Mouse (Mus musculus): Measurements from ENCODE around the gene Nbea.
"Not testable (repeated sequence)": the region's sequence is repeated elsewhere in the genome, so short reads cannot be mapped to it uniquely, and the experiment has no call there.

The Nbea gene

DNA sequence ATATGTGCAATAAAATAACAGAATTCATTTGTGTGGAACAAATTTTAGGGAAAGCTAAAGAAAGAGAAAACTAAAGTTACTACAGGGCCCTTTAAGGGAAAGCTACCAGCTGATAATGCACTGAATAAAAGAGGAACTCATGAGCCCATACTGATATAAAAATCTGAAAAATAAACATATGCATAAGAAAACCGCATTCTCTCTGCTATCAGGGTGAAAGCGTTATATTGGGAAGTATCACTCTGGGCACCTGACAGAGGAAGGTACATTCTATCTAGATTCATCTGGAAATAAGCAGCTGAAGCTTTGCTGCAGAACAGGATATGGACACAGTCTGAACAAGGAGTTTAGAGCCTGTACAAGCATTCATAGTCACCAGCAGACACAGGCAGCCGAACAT is 148.9 kb downstream of the Nbea start:
- DNase-seq (ENCODE audit: low spot score) = no peak

DNA sequence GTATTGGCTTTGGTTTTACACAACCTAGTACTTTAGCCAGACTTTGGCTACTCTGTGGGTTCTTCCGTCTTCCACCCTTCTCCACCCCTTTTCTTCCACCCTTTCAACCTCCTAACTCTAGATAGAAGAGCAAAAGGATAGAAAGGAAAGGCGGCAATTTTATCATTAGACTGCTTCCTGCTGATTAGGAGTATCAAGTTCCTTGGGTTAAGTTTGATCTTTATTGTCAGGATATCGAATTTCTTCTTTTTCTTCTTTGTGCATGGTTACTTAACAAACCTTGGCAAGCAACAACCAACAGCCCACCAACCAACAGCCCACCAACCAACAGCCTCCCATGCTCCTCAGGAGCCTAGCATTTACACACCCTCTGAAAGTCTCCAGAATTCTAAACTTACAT is 165.0 kb downstream of the Nbea start:
- no peak for DNase-seq (ENCODE audit: low spot score)

DNA sequence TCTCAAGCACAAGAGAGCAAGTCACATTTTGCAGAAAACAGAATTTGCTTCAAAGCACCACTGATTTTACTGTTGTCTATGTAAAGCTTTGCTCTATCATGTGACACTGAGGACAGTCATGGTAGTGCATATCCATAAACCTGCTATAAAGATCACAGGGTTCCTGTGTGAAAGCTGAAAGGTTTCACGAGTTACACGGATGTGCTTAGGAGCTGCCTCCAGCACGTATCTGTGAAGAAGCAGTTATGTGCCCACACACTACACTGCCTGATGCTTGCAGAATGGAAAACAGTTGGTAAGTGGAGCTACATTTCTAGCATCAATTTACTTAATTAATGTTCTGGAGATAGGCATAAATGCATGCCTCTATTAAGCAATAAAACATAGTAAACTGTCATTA is 172.4 kb downstream of the Nbea start:
- DNase-seq (ENCODE audit: low spot score) = no peak

DNA sequence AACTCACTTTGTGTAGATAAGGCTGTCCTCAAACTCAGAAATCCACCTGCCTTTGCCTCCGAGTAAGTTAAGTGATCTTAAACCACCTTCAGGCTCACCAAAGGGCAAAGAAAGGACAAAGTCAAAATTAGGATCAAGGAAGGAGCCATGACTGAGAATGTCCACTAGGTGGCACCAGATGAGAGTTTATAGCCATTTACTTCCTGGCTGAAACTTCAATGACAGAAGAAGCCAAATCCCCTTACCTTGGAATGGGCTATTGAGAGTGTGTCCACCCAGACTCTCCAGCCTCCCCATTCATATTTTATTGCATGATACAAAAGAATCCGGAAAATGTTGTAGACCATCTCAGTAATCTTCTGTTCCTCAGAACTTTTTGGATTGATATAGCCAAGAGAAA is 175.5 kb downstream of the Nbea start:
- peak; percentile 37 for DNase-seq (ENCODE audit: low spot score)

DNA sequence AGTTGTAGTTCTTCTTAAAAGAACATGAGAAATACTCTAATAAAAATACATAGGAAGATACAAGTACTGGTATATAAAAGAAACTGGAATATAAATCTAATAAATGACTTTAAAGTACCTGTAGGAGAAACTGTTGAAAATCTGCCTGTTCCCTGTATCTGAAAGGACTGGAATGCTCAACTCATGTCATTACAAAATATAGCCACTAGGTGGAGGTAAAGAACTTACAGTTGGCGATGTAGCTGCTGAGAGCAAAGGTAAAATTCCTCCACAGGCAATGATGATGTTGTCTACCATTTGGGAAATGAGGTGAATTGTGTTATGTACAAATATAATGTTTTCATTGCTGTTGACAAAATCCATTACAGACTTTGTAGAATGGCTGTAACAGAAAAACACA is 183.2 kb downstream of the Nbea start:
- no peak for DNase-seq (ENCODE audit: low spot score)

DNA sequence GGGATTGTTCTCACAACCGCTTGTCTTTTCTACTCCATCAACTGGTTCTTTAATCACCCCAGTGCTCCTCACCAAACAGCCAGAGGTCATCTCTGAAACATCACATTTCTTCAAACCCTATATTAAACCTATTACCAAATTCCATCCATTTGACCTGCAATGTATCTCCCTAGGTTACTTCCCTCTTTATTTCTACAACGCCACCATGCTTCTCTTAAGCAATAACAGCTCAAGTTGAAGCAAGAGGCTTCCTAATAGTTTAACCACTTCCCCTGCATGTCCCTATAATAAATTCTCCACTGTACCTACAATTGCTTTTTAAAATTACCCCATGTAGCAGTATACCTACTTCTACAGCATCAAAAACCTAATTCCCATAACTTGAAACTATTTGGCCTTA is 205.1 kb downstream of the Nbea start:
- no peak for DNase-seq (ENCODE audit: low spot score)

DNA sequence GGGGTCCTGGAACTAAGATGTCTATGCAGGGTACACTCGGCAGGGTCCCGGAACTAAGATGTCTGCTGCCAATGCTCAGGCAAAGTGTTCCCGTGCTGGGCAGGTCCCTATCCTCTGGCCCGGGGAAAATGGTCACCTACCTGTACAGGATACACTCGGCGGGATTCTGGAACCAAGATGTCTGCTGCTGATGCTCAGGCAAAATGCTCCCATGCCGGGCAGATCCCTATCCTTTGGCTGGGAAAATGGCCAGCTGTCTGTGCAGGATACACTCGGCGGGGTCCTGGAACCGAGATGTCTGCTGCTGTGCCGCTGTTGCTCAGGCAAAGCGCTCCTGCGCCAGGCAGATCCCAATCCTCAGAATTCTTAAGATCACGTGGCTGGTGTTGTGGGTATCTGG is 206.5 kb downstream of the Nbea start:
- not testable (repeated sequence) for DNase-seq (ENCODE audit: low spot score)

DNA sequence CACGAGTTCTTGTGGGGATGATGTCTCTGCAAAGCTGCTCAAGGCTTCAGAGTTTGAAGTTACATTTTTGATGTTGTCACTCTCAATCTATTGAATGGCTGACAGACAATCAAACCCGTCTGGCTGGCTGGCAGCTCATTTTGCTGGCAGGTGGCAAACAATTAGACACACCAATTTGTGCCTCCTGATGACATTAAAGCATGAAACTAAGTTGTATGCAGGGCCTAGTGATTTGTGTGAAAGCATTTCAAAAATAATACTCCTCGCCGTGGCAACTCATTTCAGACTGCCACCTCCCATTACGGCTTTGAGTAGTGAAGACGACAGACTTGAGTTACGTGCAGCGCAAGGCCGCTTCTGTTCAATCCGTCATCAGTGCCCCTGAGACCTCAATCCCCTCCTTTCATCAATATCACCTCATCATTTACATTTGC is 217.8 kb downstream of the Nbea start:
- no peak for DNase-seq (ENCODE audit: low spot score)

DNA sequence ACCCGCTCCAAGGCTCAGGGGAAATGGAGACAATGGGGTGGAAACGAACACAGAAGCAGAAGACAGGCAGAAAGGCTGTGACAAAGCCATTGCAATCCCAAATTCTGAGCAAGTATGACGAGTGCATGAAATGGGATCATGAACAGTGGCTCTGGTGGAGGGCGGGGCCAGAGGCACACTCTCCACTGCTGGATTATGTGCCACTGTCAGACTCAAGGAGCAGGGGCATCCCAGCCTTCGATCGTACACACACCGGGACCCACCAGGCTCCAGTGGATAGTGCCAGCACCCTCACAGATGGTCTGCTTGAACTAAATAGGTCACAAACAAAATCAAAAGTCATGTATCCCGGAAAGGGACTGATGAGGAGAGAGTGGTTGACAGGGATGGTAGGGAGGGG is 220.5 kb downstream of the Nbea start:
- no peak for DNase-seq (ENCODE audit: low spot score)

DNA sequence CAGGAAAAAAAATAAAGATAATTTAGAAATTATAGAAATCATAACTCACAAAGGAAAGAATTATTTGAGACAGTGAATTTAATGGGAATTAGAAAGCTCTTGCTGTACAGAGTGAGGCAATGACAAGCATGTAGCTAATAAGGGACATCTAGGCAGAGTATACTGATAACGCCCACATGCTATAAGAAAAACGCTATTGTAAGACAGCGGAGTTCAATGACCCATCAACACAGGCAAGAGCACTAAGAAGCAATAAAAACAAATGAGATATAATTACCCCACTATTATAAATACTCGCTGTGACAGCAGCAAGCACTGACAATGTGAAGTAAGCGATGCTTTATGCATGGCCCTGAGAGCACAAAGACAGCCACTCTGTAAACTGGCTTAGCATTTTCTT is 233.5 kb downstream of the Nbea start:
- DNase-seq (ENCODE audit: low spot score) = no peak

DNA sequence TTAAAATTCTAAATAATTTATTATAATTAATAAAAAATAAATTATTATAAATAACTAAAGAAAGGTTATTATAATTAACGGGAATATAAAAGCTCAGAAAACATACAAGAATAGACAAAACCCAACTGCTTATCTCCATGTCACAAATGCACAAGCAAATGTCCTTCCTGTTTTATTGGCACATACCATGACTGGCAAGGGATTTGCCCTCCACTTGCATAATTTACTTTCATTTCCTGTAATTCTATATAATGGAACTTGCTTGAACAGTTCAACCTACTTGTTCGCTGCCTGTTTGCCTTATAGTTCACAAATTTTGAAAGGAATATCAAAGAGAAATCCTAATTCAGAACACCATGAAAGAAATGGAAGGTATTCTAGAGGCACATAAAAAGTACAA is 234.4 kb downstream of the Nbea start:
- DNase-seq (ENCODE audit: low spot score) = no peak

DNA sequence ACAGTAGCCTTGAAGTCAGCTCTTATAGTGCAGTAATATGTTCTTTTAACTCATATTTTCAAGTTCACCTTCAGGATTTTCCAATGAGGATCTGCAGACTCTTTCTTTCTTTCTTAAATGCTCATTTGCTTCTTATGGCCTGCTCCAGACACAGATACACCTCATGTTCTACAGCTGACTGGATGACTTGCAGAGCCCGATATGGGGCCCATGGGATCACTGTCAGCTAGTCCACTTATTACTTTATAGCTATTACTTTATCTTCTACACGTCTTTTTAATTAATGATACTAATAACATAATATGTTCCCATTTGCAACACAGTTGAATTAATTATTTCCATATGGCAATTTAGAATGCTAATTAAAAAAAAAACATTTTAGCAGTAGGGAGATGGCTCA is 256.2 kb downstream of the Nbea start:
- DNase-seq (ENCODE audit: low spot score) = no peak

DNA sequence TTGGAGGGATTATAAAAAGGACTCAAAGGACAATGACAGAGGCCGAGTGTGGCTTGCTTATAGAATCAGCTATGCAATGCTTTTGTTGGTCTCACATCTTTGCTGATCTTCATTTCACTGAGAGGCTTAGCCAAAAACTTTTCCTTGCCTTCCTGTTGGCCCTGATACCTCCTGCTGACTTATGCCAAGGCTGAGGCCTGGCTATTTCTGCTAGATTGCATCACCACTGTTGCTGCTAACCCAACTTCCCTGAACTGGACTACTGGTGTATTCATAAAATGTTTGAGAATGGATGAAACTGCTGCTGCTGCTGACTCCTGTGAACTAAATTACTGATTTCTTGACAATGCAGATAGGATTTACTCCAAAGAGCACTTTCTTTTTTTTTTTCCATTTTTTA is 274.2 kb downstream of the Nbea start:
- DNase-seq (ENCODE audit: low spot score) = no peak

DNA sequence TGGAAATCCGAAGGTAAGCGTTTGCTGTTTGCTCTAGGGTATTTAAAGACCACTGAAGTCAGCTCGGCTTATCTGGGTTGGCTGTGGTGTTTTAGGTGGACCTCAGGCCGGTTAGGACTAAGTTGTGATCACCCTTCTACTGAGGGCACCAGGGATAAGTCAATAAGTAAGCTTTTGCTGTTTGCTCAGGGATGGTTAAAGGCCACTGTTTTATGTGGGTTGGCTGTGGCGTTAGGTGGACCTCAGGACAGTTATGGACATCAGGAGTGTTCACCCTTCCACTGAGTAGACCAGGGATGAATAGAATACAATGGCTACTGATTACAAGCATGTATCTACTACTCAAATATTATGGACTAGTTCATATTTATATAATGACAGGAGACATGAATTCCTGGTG is 292.9 kb downstream of the Nbea start:
- DNase-seq (ENCODE audit: low spot score) = no peak

DNA sequence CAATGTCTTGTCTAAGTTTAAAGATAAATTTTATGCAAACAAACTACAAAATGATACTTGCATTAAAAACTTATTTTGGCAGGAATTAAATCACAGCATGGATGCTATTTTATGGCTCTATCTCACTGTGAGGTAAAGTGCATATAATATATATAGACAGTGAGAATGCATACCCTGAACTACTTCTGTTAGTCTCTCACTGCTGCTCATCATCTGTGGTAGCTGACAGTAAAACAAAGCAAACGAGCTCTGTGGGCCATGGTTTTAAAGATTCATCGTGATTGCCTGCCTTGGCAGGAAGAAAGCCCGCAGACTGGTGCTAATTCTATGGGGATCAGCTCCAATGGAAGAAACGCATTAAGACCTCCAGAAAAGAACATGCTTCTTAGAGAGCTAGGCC is 294.3 kb downstream of the Nbea start:
- no peak for DNase-seq (ENCODE audit: low spot score)

DNA sequence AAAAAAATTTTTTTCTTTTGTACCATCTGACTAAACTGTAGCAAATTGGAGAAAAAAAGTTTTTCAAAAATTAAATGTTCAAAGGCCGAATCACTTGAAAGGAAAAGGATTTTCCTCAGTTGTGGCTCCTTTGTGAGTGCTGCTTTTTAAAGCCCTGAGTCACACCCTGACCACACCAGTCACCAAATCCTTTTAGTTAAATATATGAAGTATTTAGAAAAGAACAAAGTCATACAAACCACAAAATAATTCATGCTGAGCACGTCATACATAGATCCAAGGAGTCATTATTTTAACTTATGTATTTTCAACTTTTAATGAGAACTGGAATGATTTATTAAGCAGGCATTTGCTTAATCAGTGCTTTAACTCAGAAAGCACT is 295.7 kb downstream of the Nbea start:
- DNase-seq (ENCODE audit: low spot score) = no peak

DNA sequence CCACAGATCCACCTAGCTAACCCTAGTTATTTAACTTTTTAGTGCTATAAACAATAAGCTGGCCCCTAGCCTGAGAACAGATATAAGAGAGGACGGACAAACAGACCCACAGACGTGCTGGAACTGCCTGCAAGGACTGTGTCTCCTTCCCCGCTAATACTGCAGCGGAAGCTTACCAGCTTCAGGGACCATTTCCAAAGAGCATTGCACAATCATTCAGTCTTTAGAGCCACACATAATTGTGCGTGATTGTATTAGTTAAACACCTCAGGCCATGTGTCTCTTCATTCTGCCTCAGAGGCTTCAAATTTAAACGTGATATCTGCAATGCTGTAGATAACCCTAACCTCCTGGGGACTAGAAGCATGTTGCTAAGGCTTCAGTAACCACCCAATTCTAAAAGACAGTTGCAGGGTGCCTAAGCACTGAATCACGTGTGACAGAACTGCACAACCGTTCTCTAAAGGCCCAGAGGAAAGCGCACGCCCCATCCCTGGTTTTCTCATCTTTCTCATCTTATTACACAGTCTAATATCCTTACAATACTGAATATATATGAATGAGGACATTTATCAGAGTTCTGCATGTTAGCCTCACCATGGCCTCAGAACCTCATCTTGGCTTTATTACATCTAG is 296.2 kb downstream of the Nbea start:
- DNase-seq (ENCODE audit: low spot score) = no peak

DNA sequence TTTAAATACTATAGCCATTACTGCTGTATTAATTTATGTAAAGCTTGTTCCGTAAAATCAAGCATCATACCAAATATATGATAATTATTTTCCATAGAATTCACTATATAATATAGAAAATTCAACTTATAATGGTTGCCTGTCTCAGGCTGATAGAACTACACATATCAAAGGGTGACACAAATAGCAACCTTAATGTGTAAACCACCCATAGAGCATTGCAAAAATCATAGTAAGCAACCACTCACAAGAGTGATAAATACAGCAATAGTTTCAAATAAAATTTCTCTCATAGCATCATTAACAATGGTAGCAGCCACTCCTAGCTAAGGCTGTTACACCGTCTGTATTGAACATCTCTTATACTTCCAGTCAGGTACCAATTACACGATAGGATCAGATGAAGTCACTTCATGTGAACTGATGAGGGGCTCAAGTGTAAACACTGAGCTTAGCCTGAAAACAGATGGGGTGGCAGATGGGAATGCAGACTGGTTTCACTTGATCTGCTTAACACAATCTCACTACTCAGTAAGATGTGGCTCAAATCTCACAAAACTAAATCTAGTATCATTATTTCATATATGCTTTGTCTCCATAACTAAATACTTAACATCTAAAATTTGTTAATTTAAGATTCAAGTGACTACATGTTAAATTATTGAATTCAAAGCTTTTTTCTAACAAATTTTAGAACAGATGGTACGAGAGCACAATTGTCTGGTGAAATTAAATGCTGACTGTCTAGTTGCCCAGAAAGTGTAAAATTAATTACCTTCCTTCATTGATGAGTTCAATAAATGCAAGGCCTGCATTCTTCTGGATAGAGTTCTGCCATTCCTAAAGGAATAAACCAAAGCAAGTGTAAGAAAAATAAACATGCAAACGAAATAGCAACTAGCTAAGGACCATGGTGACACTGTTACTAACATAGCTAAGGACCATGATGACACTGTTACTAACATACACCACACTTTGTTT is 310.3 kb downstream of the Nbea start:
- DNase-seq (ENCODE audit: low spot score) = no peak

DNA sequence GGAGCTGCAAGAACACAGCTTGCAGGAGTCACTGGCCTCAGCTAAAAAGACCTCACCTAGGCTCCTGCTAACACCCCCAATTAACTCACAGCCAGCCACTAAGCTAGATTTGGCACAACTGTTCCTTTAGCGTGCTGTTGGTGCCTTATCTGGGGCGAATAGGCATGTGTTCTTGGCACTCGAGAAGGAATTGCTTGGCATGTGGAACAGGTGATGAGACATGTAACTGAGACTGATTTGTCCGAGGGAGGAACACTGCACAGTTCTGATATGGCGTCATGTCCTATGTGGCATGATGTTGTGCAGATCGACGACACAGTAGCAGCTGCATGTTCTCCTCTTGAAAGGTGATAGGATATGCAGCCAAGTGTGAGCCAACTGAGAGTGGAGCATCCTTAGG is 331.0 kb downstream of the Nbea start:
- no peak for DNase-seq (ENCODE audit: low spot score)

DNA sequence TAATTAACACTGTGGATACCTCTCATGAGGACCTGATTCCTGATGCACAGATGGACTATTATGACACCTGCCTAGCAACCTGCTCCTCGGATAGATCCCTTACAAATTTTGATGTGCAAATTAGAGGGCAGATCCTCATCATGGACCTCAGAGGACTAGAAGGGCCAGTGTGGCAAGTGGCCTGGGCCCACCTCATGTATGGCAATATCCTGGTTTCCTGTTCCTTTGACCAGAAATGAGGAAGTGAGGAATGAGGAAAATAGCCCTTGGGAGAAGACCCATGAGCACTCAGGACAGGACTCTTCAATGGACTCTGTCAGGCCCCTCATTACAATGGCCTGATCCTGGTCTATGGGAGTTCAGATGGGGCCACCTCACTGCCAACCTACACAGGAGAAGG is 336.4 kb downstream of the Nbea start:
- no peak for DNase-seq (ENCODE audit: low spot score)

DNA sequence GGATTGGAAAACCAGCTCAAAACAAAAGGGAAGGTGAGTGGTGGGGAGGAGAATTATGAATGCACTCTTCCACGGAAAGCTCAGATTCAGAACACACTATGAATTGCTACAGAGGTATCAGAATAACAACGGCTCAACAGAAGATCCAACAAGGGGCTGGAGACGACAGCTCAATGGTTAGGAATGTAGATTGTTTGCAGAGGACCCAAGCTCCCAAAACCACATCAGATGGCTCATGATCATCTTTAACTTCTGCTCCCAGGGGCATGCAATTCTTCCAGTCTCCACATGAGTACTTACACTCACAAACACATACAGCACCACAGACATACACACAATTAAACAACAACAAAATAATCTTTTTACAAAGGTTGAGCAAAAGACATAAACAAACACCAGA is 346.3 kb downstream of the Nbea start:
- no peak for DNase-seq (ENCODE audit: low spot score)

DNA sequence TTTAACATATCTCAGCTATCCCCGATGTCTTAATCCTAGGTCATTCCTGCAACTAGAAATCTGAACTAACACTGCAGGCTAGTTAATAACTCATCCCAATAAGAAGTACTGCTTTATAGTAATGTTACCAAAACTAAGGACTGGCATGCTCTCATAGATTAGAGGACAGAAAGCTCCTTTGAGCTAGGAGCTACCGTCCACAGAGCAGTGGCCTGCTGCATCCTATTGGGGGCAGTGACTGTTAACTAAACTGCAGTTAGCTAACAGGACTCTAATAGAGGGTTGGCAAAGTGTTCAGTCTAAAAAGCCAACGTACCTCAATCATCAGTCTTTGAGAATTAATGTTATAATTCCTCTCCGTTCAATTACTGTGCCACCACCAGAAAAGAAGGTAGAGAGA is 348.3 kb downstream of the Nbea start:
- DNase-seq (ENCODE audit: low spot score) = no peak

DNA sequence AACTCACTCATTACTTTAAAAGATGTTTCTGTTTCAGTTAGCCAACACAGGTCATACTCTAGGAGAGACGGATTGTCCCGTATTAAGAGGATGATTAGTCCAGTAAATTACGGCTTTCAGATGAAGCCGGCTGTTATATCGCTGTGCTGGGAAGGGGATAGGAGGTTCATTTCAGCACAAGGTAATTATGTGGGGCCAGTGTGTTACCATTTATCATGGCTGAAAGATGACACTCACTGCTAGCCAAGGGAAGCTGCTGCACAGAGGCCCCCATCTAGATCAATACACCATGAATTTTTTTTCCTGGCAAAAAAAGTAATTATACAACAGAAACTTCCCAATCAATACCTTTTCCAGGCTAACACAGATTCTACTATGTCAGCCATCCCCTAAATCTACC is 353.3 kb downstream of the Nbea start:
- no peak for DNase-seq (ENCODE audit: low spot score)

Data from ovary, postnatal 14 days (tissue).